In the genomic region with DNA sequence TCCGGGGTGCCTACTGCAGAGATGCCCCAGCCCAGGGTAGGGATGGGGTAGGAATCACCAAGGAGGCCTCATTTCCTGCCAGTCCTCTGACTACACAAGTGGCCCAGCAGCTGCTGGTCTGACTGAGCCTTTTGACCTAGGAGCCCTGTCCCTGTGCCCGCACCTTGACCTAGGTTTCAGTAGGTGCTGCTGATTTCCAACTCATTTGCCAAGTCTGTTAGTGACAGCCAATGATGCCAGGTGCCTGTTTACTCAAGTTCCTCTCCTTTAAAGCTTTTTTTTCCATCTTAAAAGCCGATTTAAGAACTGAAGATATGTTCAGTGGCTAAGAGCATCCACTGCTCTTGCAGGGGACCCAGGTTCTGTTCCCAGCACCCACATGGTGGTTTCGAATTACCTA, we compare ENCODE assay signal across 15 mouse cellular contexts.
"Had no signal": no experiment of that assay in that cellular context is flagged by ENCODE, and none has a peak within 500 bp of the region (broad histone marks: within the 10 kb centered on the region; RNA-seq: fewer than 3 reads in every experiment).

No protein-coding gene starts in this region.

- H3K4me1 ChIP-seq: neural tube, embryonic 12.5 days; stomach, embryonic 15.5 days had no signal

- DNase-seq: right cerebral cortex, adult 18-20 months; right cerebral cortex, postnatal 25 days; right cerebral cortex, postnatal 4 days; spleen, adult 18-20 months; thymus, adult 18-20 months; thymus, adult 2 months; thymus, postnatal 14 days; thymus, postnatal 25 days; thymus, postnatal 36 days; thymus, postnatal 4 days had no signal

- H3K27me3 ChIP-seq: neural tube, embryonic 12.5 days; neural tube, embryonic 13.5 days; neural tube, embryonic 15.5 days; stomach, embryonic 15.5 days had no signal

- H3K27ac ChIP-seq: neural tube, embryonic 12.5 days; neural tube, embryonic 13.5 days; neural tube, embryonic 15.5 days; stomach, embryonic 15.5 days; stomach, postnatal 0 days had no signal

- H3K9me3 ChIP-seq: neural tube, embryonic 12.5 days; neural tube, embryonic 13.5 days; neural tube, embryonic 15.5 days; stomach, embryonic 15.5 days had no signal

- H3K9ac ChIP-seq: neural tube, embryonic 12.5 days; neural tube, embryonic 13.5 days; neural tube, embryonic 15.5 days; stomach, embryonic 15.5 days had no signal

- H3K4me2 ChIP-seq: neural tube, embryonic 12.5 days; neural tube, embryonic 13.5 days; neural tube, embryonic 15.5 days; stomach, embryonic 15.5 days had no signal

- H3K4me3 ChIP-seq: neural tube, embryonic 12.5 days; neural tube, embryonic 13.5 days; neural tube, embryonic 15.5 days; stomach, embryonic 15.5 days had no signal
